Mouse (Mus musculus): ENCODE data around the gene Stox2. TPM values are rescaled to one million over a fixed set of nuclear protein-coding genes. Genes with fewer than 3 reads are reported as not detected.
"Not testable (repeated sequence)": the region's sequence is repeated elsewhere in the genome, so short reads cannot be mapped to it uniquely, and the experiment has no call there.

Stox2 gene
- polyA plus RNA-seq, 1 experiment from 2014 or later: 7.2 TPM

DNA sequence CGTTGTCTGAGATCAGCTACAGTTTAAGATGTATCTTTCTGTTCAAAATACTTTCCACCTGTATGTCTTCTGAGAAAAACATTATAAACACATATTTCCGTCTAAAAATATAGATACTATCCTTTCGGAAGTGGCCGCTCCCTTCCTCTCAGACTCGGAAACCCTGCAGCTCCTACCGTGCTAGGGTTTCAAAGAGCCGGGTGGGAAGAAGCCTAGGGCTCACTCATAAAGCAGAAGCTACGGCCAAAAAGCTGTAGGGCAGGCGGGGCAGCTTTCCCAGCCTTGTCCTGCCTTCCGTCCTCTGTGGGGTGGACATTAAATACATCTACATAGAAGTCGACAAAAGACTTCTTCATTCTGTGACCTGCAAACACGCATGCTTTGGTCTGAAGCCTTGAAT lies 6.9 kb downstream of the Stox2 start:
- Histone ChIP-seq H3K4me3 (no peak overlapping the region), H3K4me2 (no peak overlapping the region), H3K9me3 (no peaks in the 10 kb centered on the region), H3K9ac (no peak overlapping the region), H3K36me3 (no peaks in the 10 kb centered on the region), H3K4me1 (no peaks in the 10 kb centered on the region), H3K27ac (replicated peaks) (no peak overlapping the region), H3K27me3 (replicated peaks) (no peaks in the 10 kb centered on the region)
- WGBS: 60% methylated on average over 12 of the region's 12 CpGs
- no peak for ATAC-seq (ENCODE audit: extremely low read depth, insufficient number of reproducible peaks, low FRiP score, low TSS enrichment)

DNA sequence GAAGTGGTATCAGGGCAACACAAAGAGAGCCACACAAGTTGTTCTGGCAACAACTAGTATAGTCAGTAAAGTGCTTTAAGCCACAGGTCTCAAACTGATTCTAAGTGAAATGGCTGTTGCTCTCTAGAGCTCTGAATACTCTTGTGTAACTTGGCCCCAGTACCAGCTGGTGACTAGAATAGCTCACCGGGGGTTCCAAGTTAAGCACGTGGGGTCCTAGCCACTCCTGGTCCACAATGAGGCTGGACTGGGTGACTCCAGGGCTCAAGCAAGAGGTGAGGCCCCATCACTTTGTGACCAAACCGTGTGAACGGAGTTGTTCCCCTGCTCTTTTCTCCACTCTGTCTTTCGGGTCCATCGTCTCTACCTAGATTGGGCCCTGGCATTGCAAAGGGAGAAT lies 8.2 kb downstream of the Stox2 start:
- Histone ChIP-seq H3K4me2 (no peak overlapping the region), H3K36me3 (no peaks in the 10 kb centered on the region), H3K27me3 (replicated peaks) (no peaks in the 10 kb centered on the region), H3K9ac (no peak overlapping the region), H3K27ac (replicated peaks) (no peak overlapping the region), H3K4me3 (no peak overlapping the region), H3K9me3 (no peaks in the 10 kb centered on the region), H3K4me1 (no peaks in the 10 kb centered on the region)
- no peak for ATAC-seq (ENCODE audit: extremely low read depth, insufficient number of reproducible peaks, low FRiP score, low TSS enrichment)
- 83% methylated on average over 6 of the region's 6 CpGs for WGBS

DNA sequence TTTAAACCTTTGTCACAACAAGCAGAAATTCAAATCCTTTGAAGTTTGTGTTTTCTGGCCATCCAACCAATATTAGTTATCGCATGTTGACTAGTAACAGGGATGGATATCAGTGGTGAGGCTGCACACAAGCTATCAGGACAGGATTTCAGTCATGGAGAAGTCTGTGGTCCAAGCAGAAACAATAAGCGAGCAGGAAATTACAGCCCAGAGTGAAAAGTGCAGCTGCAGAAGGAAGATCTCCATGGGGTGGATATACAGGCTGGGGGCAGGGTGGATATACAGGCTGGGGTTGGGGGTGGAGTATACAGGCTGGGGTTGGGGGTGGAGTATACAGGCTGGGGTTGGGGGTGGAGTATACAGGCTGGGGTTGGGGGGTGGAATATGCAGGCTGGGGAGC lies 10.3 kb downstream of the Stox2 start:
- H3K36me3 ChIP-seq: no peaks in the 10 kb centered on the region
- H3K27me3 ChIP-seq (replicated peaks): no peaks in the 10 kb centered on the region
- no peak overlapping the region for H3K4me2 ChIP-seq
- H3K4me1 ChIP-seq: no peaks in the 10 kb centered on the region
- ATAC-seq (ENCODE audit: extremely low read depth, insufficient number of reproducible peaks, low FRiP score, low TSS enrichment): no peak
- H3K9ac ChIP-seq: no peak overlapping the region
- H3K4me3 ChIP-seq: no peak overlapping the region
- no peak overlapping the region for H3K27ac ChIP-seq (replicated peaks)
- 60% methylated on average over 2 of the region's 2 CpGs for WGBS
- no peaks in the 10 kb centered on the region for H3K9me3 ChIP-seq

- no peak overlapping the region for H3K27ac ChIP-seq (replicated peaks)
- ATAC-seq (ENCODE audit: extremely low read depth, insufficient number of reproducible peaks, low FRiP score, low TSS enrichment): no peak
- WGBS: 68% methylated on average over 4 of the region's 4 CpGs
- H3K4me3 ChIP-seq: no peak overlapping the region
- no peak overlapping the region for H3K9ac ChIP-seq
- no peaks in the 10 kb centered on the region for H3K9me3 ChIP-seq
- no peaks in the 10 kb centered on the region for H3K27me3 ChIP-seq (replicated peaks)
- no peaks in the 10 kb centered on the region for H3K4me1 ChIP-seq
- H3K4me2 ChIP-seq: no peak overlapping the region
- H3K36me3 ChIP-seq: no peaks in the 10 kb centered on the region
These were observed 10.8 kb downstream of the Stox2 start for GRCm38 (mm10) chr8:47435412-47435811.

DNA sequence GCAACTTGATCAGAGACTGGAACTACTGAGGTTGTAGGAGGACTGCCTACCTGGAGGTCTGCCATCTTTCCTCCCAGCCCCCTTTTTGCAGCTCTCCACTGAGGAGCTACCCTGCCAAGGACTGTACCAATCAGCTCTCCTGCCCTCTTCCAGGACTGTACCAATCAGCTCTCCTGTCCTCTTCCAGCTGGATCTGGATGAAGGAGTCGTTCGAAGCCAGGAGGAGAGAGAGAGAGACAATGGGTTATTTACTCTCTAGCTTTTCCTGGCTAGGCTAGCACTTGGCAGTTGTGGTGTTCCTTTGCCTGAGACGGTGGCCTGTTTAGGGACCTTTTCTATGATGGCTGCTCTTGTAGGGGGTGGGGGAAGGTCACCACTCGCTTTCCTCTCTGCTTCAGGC lies 14.9 kb downstream of the Stox2 start:
- H3K4me2 ChIP-seq: no peak overlapping the region
- H3K27ac ChIP-seq (replicated peaks): no peak overlapping the region
- H3K4me1 ChIP-seq: peaks cover 1% of the 10 kb centered on the region; the same call in 1 of the 2 replicates
- 59% methylated on average over 4 of the region's 4 CpGs for WGBS
- no peak overlapping the region for H3K9ac ChIP-seq
- no peaks in the 10 kb centered on the region for H3K9me3 ChIP-seq
- ATAC-seq (ENCODE audit: extremely low read depth, insufficient number of reproducible peaks, low FRiP score, low TSS enrichment): no peak
- no peaks in the 10 kb centered on the region for H3K36me3 ChIP-seq
- no peak overlapping the region for H3K4me3 ChIP-seq
- no peaks in the 10 kb centered on the region for H3K27me3 ChIP-seq (replicated peaks)

- 6% methylated on average over 8 of the region's 8 CpGs for WGBS
- peak overlapping the region; percentile 82 for H3K9ac ChIP-seq
- not testable (repeated sequence) for ATAC-seq (ENCODE audit: extremely low read depth, insufficient number of reproducible peaks, low FRiP score, low TSS enrichment)
These were observed 32.0 kb downstream of the Stox2 start for GRCm38 (mm10) chr8:47414258-47414525.

GRCm38 (mm10) chr8:47413524-47414257 lies 32.5 kb downstream of the Stox2 start:
- peak overlapping the region; percentile 94 for H3K4me2 ChIP-seq
- H3K4me1 ChIP-seq: peaks cover 24% of the 10 kb centered on the region
- WGBS: under 1% methylated on average over 46 of the region's 46 CpGs
- H3K9ac ChIP-seq: peak overlapping the region; percentile 82
- H3K27ac ChIP-seq (replicated peaks): 0 out of 2 replicates have a peak overlapping the region, but pooled peaks have one; percentile 21
- H3K27me3 ChIP-seq (replicated peaks): peaks cover 75% of the 10 kb centered on the region
- no peaks in the 10 kb centered on the region for H3K9me3 ChIP-seq
- no peaks in the 10 kb centered on the region for H3K36me3 ChIP-seq
- peak; percentile 29; the same call in 1 of the 2 replicates for ATAC-seq (ENCODE audit: extremely low read depth, insufficient number of reproducible peaks, low FRiP score, low TSS enrichment)
- H3K4me3 ChIP-seq: peak overlapping the region; percentile 74

More at GRCm38 (mm10) chr8:47414258-47414525, 32.0 kb downstream of the Stox2 start:
- not testable (repeated sequence) for H3K9me3 ChIP-seq; H3K27ac ChIP-seq (replicated peaks); H3K36me3 ChIP-seq
- Histone ChIP-seq H3K4me1 (peaks cover 21% of the 10 kb centered on the region), H3K4me3 (peak overlapping the region; percentile 74), H3K4me2 (peak overlapping the region; percentile 94), H3K27me3 (replicated peaks) (peaks cover 70% of the 10 kb centered on the region)

- Histone ChIP-seq H3K4me3 (peak overlapping the region; percentile 74), H3K36me3 (no peaks in the 10 kb centered on the region), H3K9ac (peak overlapping the region; percentile 82), H3K4me2 (peak overlapping the region; percentile 94), H3K9me3 (no peaks in the 10 kb centered on the region), H3K4me1 (peaks cover 24% of the 10 kb centered on the region), H3K27me3 (replicated peaks) (peaks cover 83% of the 10 kb centered on the region), H3K27ac (replicated peaks) (no peak overlapping the region)
- ATAC-seq (ENCODE audit: extremely low read depth, insufficient number of reproducible peaks, low FRiP score, low TSS enrichment): peak; percentile 52; the same call in 1 of the 2 replicates
- WGBS: under 1% methylated on average over 81 of the region's 81 CpGs
These were observed 33.3 kb downstream of the Stox2 start for GRCm38 (mm10) chr8:47412696-47413523.

- Histone ChIP-seq H3K4me3 (peak overlapping the region; percentile 74), H3K4me1 (peaks cover 24% of the 10 kb centered on the region), H3K4me2 (peak overlapping the region; percentile 94), H3K36me3 (no peaks in the 10 kb centered on the region), H3K9ac (peak overlapping the region; percentile 82), H3K9me3 (peaks cover 3% of the 10 kb centered on the region; the same call in 1 of the 2 replicates), H3K27ac (replicated peaks) (no peak overlapping the region), H3K27me3 (replicated peaks) (peaks cover 90% of the 10 kb centered on the region)
- no peak for ATAC-seq (ENCODE audit: extremely low read depth, insufficient number of reproducible peaks, low FRiP score, low TSS enrichment)
- under 1% methylated on average over 43 of the region's 43 CpGs for WGBS
These were observed 34.0 kb downstream of the Stox2 start for GRCm38 (mm10) chr8:47411994-47412695.

DNA sequence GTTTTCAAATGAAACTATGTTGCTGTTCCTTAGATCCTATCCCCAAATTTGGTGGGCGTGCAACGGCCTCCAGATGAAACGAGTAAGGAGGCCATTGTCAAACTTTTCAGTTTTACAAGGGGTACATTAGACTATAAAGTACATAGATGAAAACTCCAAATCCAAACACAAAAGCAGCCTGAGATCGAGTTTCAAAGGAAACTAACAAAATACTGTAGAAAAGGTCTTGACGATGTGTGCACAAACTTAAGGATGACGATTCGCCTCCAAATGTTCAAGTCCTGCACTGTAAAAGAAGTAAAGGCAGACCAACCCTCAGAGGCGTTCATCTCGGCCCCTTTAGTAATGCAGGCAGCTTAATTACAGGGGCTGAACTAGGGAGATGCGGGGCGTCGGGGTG lies 34.8 kb downstream of the Stox2 start:
- Histone ChIP-seq H3K4me3 (no peak overlapping the region), H3K9ac (no peak overlapping the region), H3K27ac (replicated peaks) (no peak overlapping the region), H3K9me3 (peaks cover 3% of the 10 kb centered on the region; the same call in 1 of the 2 replicates), H3K27me3 (replicated peaks) (peaks cover 89% of the 10 kb centered on the region), H3K4me2 (peak overlapping the region; percentile 94; the same call in 1 of the 2 replicates), H3K4me1 (peaks cover 24% of the 10 kb centered on the region), H3K36me3 (no peaks in the 10 kb centered on the region)
- ATAC-seq (ENCODE audit: extremely low read depth, insufficient number of reproducible peaks, low FRiP score, low TSS enrichment): no peak
- WGBS: 8% methylated on average over 12 of the region's 12 CpGs

- no peak for ATAC-seq (ENCODE audit: extremely low read depth, insufficient number of reproducible peaks, low FRiP score, low TSS enrichment)
- no peaks in the 10 kb centered on the region for H3K36me3 ChIP-seq
- H3K4me1 ChIP-seq: peaks cover 21% of the 10 kb centered on the region
- no peak overlapping the region for H3K4me3 ChIP-seq
- peaks cover 3% of the 10 kb centered on the region; the same call in 1 of the 2 replicates for H3K9me3 ChIP-seq
- no peak overlapping the region for H3K4me2 ChIP-seq
- H3K27me3 ChIP-seq (replicated peaks): peaks cover 77% of the 10 kb centered on the region
- no peak overlapping the region for H3K9ac ChIP-seq
- WGBS: 4% methylated on average over 8 of the region's 8 CpGs
- no peak overlapping the region for H3K27ac ChIP-seq (replicated peaks)
These were observed 37.1 kb downstream of the Stox2 start for GRCm38 (mm10) chr8:47409061-47409460.

Measured in heart, embryonic 13.5 days (tissue).